Mouse (Mus musculus) liver, embryonic 11.5 days (tissue): ENCODE results near the gene Ep300. TPM values are rescaled to one million over a fixed set of nuclear protein-coding genes. Genes with fewer than 3 reads are reported as not detected.
"Not testable (repeated sequence)": the region's sequence is repeated elsewhere in the genome, so short reads cannot be mapped to it uniquely, and the experiment has no call there.

Source experiments
- ATAC-seq: fragments of 200-750 bp; cut with Nextera tagmentation; replicated peaks from 2 replicates; pipeline ENCODE4 v1.8.0; 2017; ENCODE audit warnings: moderate number of reproducible peaks, mild to moderate bottlenecking, moderate TSS enrichment, moderate library complexity; ENCODE audit not compliant: low FRiP score
- DNase-seq: peaks from one replicate; pipeline ENCODE4 v3.0.0-alpha.2; 2017; ENCODE audit warnings: low spot score
- H3K27ac ChIP-seq: fragments of 300-500 bp; sonication (generic); 2 replicates; pipeline ENCODE4 v1.5.1; 2014; ENCODE audit warnings: mild to moderate bottlenecking, low read depth, low read length, control low read depth
- H3K27me3 ChIP-seq: fragments of 300-500 bp; sonication (generic); replicated peaks from 2 replicates; pipeline ENCODE4 v1.6.1; 2014; ENCODE audit warnings: low read length, mixed read lengths; ENCODE audit not compliant: control insufficient read depth, insufficient read depth
- H3K36me3 ChIP-seq: fragments of 300-500 bp; sonication (generic); 2 replicates; pipeline ENCODE4 v1.6.1; 2014; ENCODE audit warnings: mild to moderate bottlenecking, low read length, moderate library complexity, mixed read lengths; ENCODE audit not compliant: control insufficient read depth, insufficient read depth
- H3K4me1 ChIP-seq: fragments of 300-500 bp; sonication (generic); replicated peaks from 2 replicates; pipeline ENCODE4 v1.6.1; 2014; ENCODE audit warnings: low read length, mixed read lengths; ENCODE audit not compliant: control insufficient read depth, insufficient read depth
- H3K4me2 ChIP-seq: fragments of 300-500 bp; sonication (generic); 2 replicates; pipeline ENCODE4 v1.6.1; 2014; ENCODE audit warnings: mild to moderate bottlenecking, control low read depth, moderate library complexity
- H3K4me3 ChIP-seq: fragments of 300-500 bp; sonication (generic); 2 replicates; pipeline ENCODE4 v1.5.1; 2014; ENCODE audit warnings: low read depth, low read length, control low read depth
- H3K9ac ChIP-seq: fragments of 300-500 bp; sonication (generic); 2 replicates; pipeline ENCODE4 v1.6.1; 2014; ENCODE audit warnings: low read depth, low read length, control low read depth
- H3K9me3 ChIP-seq: fragments of 300-500 bp; sonication (generic); 2 replicates; pipeline ENCODE4 v1.6.1; 2016; ENCODE audit warnings: low read length, inconsistent platforms, mixed read lengths; ENCODE audit not compliant: control insufficient read depth
- WGBS: fragments of 180-500 bp; shearing (Covaris S2); extraction: QIAGEN DNeasy Blood & Tissue Kit; methylation state at CpG from one replicate; pipeline ENCODE4 v1.1.7; 2014; 5-methylcytosine and 5-hydroxymethylcytosine counted together
- polyA plus RNA-seq: library from polyadenylated mRNA; unstranded; fragments of >200 nt; fragmentation: Nextera tagmentation; extraction: Ambion mirVana; gene quantifications from 2 replicates; pipeline ENCODE4 v1.2.1, GENCODE M21; 2014

Ep300 gene
- polyA plus RNA-seq, 1 experiment from 2014 or later: 22.9 TPM

GRCm38 (mm10) chr15:81585746-81586461 is 753 bp downstream of the Ep300 start:
- peak overlapping the region; percentile 100 for H3K27ac ChIP-seq
- H3K27me3 ChIP-seq: no peaks in the 10 kb centered on the region
- peak overlapping the region; percentile 86 for H3K4me2 ChIP-seq
- WGBS: under 1% methylated on average over 45 of the region's 77 CpGs
- DNase-seq (peak; percentile 85), ATAC-seq (peak; percentile 68)
- H3K36me3 ChIP-seq: no peaks in the 10 kb centered on the region
- peak overlapping the region; percentile 97 for H3K4me3 ChIP-seq
- peak overlapping the region; percentile 98 for H3K9ac ChIP-seq
- no peaks in the 10 kb centered on the region for H3K9me3 ChIP-seq
- H3K4me1 ChIP-seq: peaks cover 8% of the 10 kb centered on the region

GRCm38 (mm10) chr15:81586466-81586865 is 1.3 kb downstream of the Ep300 start:
- Histone ChIP-seq H3K9ac (peak overlapping the region; percentile 98), H3K36me3 (no peaks in the 10 kb centered on the region), H3K4me1 (peaks cover 8% of the 10 kb centered on the region), H3K9me3 (no peaks in the 10 kb centered on the region), H3K4me2 (peak overlapping the region; percentile 86), H3K27ac (peak overlapping the region; percentile 100), H3K27me3 (no peaks in the 10 kb centered on the region), H3K4me3 (peak overlapping the region; percentile 97)
- ATAC-seq: no peak
- DNase-seq: no peak
- WGBS: under 1% methylated on average over 28 of the region's 28 CpGs

GRCm38 (mm10) chr15:81587686-81588085 is 2.5 kb downstream of the Ep300 start:
- Histone ChIP-seq H3K9me3 (no peaks in the 10 kb centered on the region), H3K4me1 (peaks cover 8% of the 10 kb centered on the region), H3K9ac (peak overlapping the region; percentile 98), H3K4me3 (peak overlapping the region; percentile 97), H3K27ac (no peak overlapping the region), H3K27me3 (no peaks in the 10 kb centered on the region), H3K36me3 (no peaks in the 10 kb centered on the region), H3K4me2 (peak overlapping the region; percentile 86)
- no peak for ATAC-seq
- no peak for DNase-seq
- WGBS: 56% methylated on average over 2 of the region's 2 CpGs

- WGBS: 76% methylated on average over 3 of the region's 3 CpGs
- DNase-seq (no peak), ATAC-seq (no peak)
- no peaks in the 10 kb centered on the region for H3K9me3 ChIP-seq
- no peak overlapping the region for H3K4me2 ChIP-seq
- H3K9ac ChIP-seq: no peak overlapping the region
- H3K4me3 ChIP-seq: no peak overlapping the region
- no peaks in the 10 kb centered on the region for H3K4me1 ChIP-seq
- H3K27ac ChIP-seq: no peak overlapping the region
- no peaks in the 10 kb centered on the region for H3K36me3 ChIP-seq
- no peaks in the 10 kb centered on the region for H3K27me3 ChIP-seq
These were observed 9.1 kb downstream of the Ep300 start for GRCm38 (mm10) chr15:81594146-81594696.

GRCm38 (mm10) chr15:81598742-81599141 is 13.6 kb downstream of the Ep300 start:
- ATAC-seq, H3K9ac ChIP-seq, H3K4me3 ChIP-seq, H3K27me3 ChIP-seq, H3K27ac ChIP-seq, H3K4me2 ChIP-seq, H3K36me3 ChIP-seq, H3K9me3 ChIP-seq, DNase-seq, H3K4me1 ChIP-seq: not testable (repeated sequence)
- WGBS: 91% methylated on average over 8 of the region's 8 CpGs

GRCm38 (mm10) chr15:81605241-81605640 is 20.1 kb downstream of the Ep300 start:
- no peak for DNase-seq
- no peaks in the 10 kb centered on the region for H3K27me3 ChIP-seq
- H3K4me2 ChIP-seq: no peak overlapping the region
- no peak overlapping the region for H3K4me3 ChIP-seq
- H3K9ac ChIP-seq: no peak overlapping the region
- H3K4me1 ChIP-seq: no peaks in the 10 kb centered on the region
- WGBS: 75% methylated on average over 1 of the region's 1 CpGs
- no peak for ATAC-seq
- no peaks in the 10 kb centered on the region for H3K9me3 ChIP-seq
- peaks cover 21% of the 10 kb centered on the region for H3K36me3 ChIP-seq
- H3K27ac ChIP-seq: no peak overlapping the region

GRCm38 (mm10) chr15:81606634-81607033 is 21.5 kb downstream of the Ep300 start:
- ATAC-seq (no peak), DNase-seq (no peak)
- H3K4me1 ChIP-seq: no peaks in the 10 kb centered on the region
- H3K9me3 ChIP-seq: no peaks in the 10 kb centered on the region
- peaks cover 26% of the 10 kb centered on the region for H3K36me3 ChIP-seq
- H3K9ac ChIP-seq: no peak overlapping the region
- no peak overlapping the region for H3K4me2 ChIP-seq
- H3K4me3 ChIP-seq: no peak overlapping the region
- 82% methylated on average over 1 of the region's 1 CpGs for WGBS
- H3K27me3 ChIP-seq: no peaks in the 10 kb centered on the region
- H3K27ac ChIP-seq: no peak overlapping the region

- Histone ChIP-seq H3K9ac (no peak overlapping the region), H3K27me3 (no peaks in the 10 kb centered on the region), H3K4me3 (no peak overlapping the region), H3K4me1 (no peaks in the 10 kb centered on the region), H3K9me3 (no peaks in the 10 kb centered on the region), H3K36me3 (peaks cover 48% of the 10 kb centered on the region), H3K27ac (no peak overlapping the region), H3K4me2 (no peak overlapping the region)
- ATAC-seq (no peak), DNase-seq (no peak)
- WGBS: 95% methylated on average over 8 of the region's 8 CpGs
These were observed 64.6 kb downstream of the Ep300 start for GRCm38 (mm10) chr15:81649516-81650455.
